Mouse (Mus musculus) forebrain, embryonic 11.5 days (tissue): Measurements from ENCODE around the gene Axin2. TPM values are rescaled to one million over a fixed set of nuclear protein-coding genes. Genes with fewer than 3 reads are reported as not detected.

ENCODE experiments used
- ATAC-seq: fragments of 200-750 bp; cut with Nextera tagmentation; replicated peaks from 2 replicates; pipeline ENCODE4 v1.8.0; 2017; ENCODE audit warnings: moderate TSS enrichment; ENCODE audit not compliant: low FRiP score
- DNase-seq: peaks from one replicate; pipeline ENCODE4 v3.0.0-alpha.2; 2017; ENCODE audit warnings: low spot score
- H3K27ac ChIP-seq: fragments of 300-500 bp; sonication (generic); 2 replicates; pipeline ENCODE4 v1.5.1; 2014; ENCODE audit warnings: low read depth, low read length
- H3K27me3 ChIP-seq: fragments of 300-500 bp; sonication (generic); 2 replicates; pipeline ENCODE4 v1.6.1; 2014; ENCODE audit warnings: mild to moderate bottlenecking, low read length, mixed read lengths; ENCODE audit not compliant: control insufficient read depth, insufficient read depth
- H3K36me3 ChIP-seq: fragments of 300-500 bp; sonication (generic); 2 replicates; pipeline ENCODE4 v1.6.1; 2014; ENCODE audit warnings: mild to moderate bottlenecking, low read length, moderate library complexity, mixed read lengths; ENCODE audit not compliant: control insufficient read depth, insufficient read depth
- H3K4me1 ChIP-seq: fragments of 300-500 bp; sonication (generic); replicated peaks from 2 replicates; pipeline ENCODE4 v1.6.1; 2014; ENCODE audit warnings: low read length, mixed read lengths; ENCODE audit not compliant: control insufficient read depth, insufficient read depth
- H3K4me2 ChIP-seq: fragments of 300-500 bp; sonication (generic); 2 replicates; pipeline ENCODE4 v1.6.1; 2014; ENCODE audit warnings: low read depth, mild to moderate bottlenecking, low read length, moderate library complexity, mixed read lengths; ENCODE audit not compliant: severe bottlenecking
- H3K4me3 ChIP-seq: fragments of 300-500 bp; sonication (generic); 2 replicates; pipeline ENCODE4 v1.5.1; 2014; ENCODE audit warnings: low read depth, low read length
- H3K9ac ChIP-seq: fragments of 300-500 bp; sonication (generic); 2 replicates; pipeline ENCODE4 v1.6.1; 2014; ENCODE audit warnings: low read length
- H3K9me3 ChIP-seq: fragments of 300-500 bp; sonication (generic); 2 replicates; pipeline ENCODE4 v1.6.1; 2016; ENCODE audit warnings: low read length, mixed read lengths; ENCODE audit not compliant: control insufficient read depth
- WGBS: fragments of 180-500 bp; shearing (Covaris S2); extraction: QIAGEN DNeasy Blood & Tissue Kit; methylation state at CpG from one replicate; pipeline ENCODE4 v1.1.7; 2014; 5-methylcytosine and 5-hydroxymethylcytosine counted together
- polyA plus RNA-seq: library from polyadenylated mRNA; unstranded; fragments of >200 nt; fragmentation: Nextera tagmentation; extraction: Ambion mirVana; gene quantifications from 2 replicates; pipeline ENCODE4 v1.2.1, GENCODE M21; 2014

Axin2 gene
- polyA plus RNA-seq, 1 experiment from 2014 or later, result 20.9 TPM

- DNase-seq, result no peak
- Histone ChIP-seq H3K36me3 (no peaks in the 10 kb centered on the region), H3K4me3 (no peak overlapping the region), H3K4me2 (0 out of 2 replicates have a peak overlapping the region, but pooled peaks have one; percentile 15), H3K27ac (no peak overlapping the region), H3K9me3 (no peaks in the 10 kb centered on the region; the same call in 1 of the 2 replicates), H3K9ac (no peak overlapping the region), H3K4me1 (peaks cover 5% of the 10 kb centered on the region; the same call in 1 of the 2 replicates), H3K27me3 (peaks cover 9% of the 10 kb centered on the region)
- no peak for ATAC-seq
- WGBS, result 2% methylated on average over 14 of the region's 14 CpGs
Observed at GRCm38 (mm10) chr11:108910328-108910886, 9.7 kb upstream of the Axin2 start.

DNA sequence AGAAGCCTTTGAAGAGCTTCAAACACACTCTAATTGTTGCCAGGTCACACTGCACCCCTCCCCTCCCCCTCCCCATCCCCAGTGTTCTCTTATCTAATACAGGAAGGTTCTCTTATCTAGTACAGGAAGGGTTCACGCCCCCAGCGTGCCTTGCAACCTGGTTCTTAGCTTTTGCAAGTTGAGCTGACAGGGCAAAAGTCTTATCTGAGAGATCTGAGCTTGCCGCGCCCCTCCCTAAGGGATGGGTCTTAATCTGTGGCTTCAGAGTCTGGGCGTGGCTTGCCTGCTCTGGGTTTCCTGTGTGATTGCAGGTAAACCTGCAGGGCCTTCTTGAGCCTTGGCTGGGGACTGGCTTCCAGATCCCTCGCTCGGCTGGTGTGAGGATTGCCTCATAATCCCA is 9.2 kb upstream of the Axin2 start:
- no peaks in the 10 kb centered on the region; the same call in 1 of the 2 replicates for H3K9me3 ChIP-seq
- no peaks in the 10 kb centered on the region for H3K36me3 ChIP-seq
- H3K27ac ChIP-seq, result no peak overlapping the region
- 21% methylated on average over 7 of the region's 7 CpGs for WGBS
- no peak for DNase-seq
- no peak overlapping the region for H3K9ac ChIP-seq
- no peak for ATAC-seq
- H3K4me1 ChIP-seq, result peaks cover 5% of the 10 kb centered on the region; the same call in 1 of the 2 replicates
- no peak overlapping the region for H3K4me2 ChIP-seq
- H3K27me3 ChIP-seq, result peaks cover 9% of the 10 kb centered on the region
- H3K4me3 ChIP-seq, result no peak overlapping the region

- H3K36me3 ChIP-seq, result no peaks in the 10 kb centered on the region
- no peak for ATAC-seq
- peaks cover 9% of the 10 kb centered on the region for H3K27me3 ChIP-seq
- WGBS, result 96% methylated on average over 12 of the region's 12 CpGs
- no peak overlapping the region for H3K4me2 ChIP-seq
- DNase-seq, result no peak
- H3K9ac ChIP-seq, result no peak overlapping the region
- peaks cover 3% of the 10 kb centered on the region; the same call in 1 of the 2 replicates for H3K9me3 ChIP-seq
- peaks cover 5% of the 10 kb centered on the region; the same call in 1 of the 2 replicates for H3K4me1 ChIP-seq
- no peak overlapping the region for H3K27ac ChIP-seq
- no peak overlapping the region for H3K4me3 ChIP-seq
Observed at GRCm38 (mm10) chr11:108912174-108912573, 8.0 kb upstream of the Axin2 start.

- Histone ChIP-seq H3K27me3 (no peaks in the 10 kb centered on the region), H3K27ac (peak overlapping the region; percentile 59; the same call in 1 of the 2 replicates), H3K4me2 (0 out of 2 replicates have a peak overlapping the region, but pooled peaks have one; percentile 3), H3K4me1 (peaks cover 4% of the 10 kb centered on the region), H3K9me3 (peaks cover 3% of the 10 kb centered on the region; the same call in 1 of the 2 replicates), H3K4me3 (no peak overlapping the region), H3K36me3 (no peaks in the 10 kb centered on the region), H3K9ac (peak overlapping the region; percentile 35; the same call in 1 of the 2 replicates)
- DNase-seq (no peak), ATAC-seq (no peak)
- 8% methylated on average over 12 of the region's 12 CpGs for WGBS
Observed at GRCm38 (mm10) chr11:108917422-108918324, 2.5 kb upstream of the Axin2 start.

- Histone ChIP-seq H3K4me2 (peak overlapping the region; percentile 80), H3K9ac (peak overlapping the region; percentile 95), H3K36me3 (no peaks in the 10 kb centered on the region), H3K27ac (peak overlapping the region; percentile 100), H3K4me3 (peak overlapping the region; percentile 93), H3K4me1 (peaks cover 18% of the 10 kb centered on the region), H3K9me3 (peaks cover 3% of the 10 kb centered on the region; the same call in 1 of the 2 replicates), H3K27me3 (no peaks in the 10 kb centered on the region)
- DNase-seq (peak; percentile 94), ATAC-seq (peak; percentile 87)
- under 1% methylated on average over 85 of the region's 104 CpGs for WGBS
Observed at GRCm38 (mm10) chr11:108920636-108921505, 722 bp downstream of the Axin2 start.

- DNase-seq (peak; percentile 85), ATAC-seq (peak; percentile 34)
- H3K36me3 ChIP-seq, result no peaks in the 10 kb centered on the region
- H3K9me3 ChIP-seq, result peaks cover 3% of the 10 kb centered on the region; the same call in 1 of the 2 replicates
- peak overlapping the region; percentile 100 for H3K27ac ChIP-seq
- no peaks in the 10 kb centered on the region for H3K27me3 ChIP-seq
- WGBS, result under 1% methylated on average over 58 of the region's 62 CpGs
- peak overlapping the region; percentile 95 for H3K9ac ChIP-seq
- peak overlapping the region; percentile 93 for H3K4me3 ChIP-seq
- H3K4me1 ChIP-seq, result peaks cover 25% of the 10 kb centered on the region
- peak overlapping the region; percentile 80 for H3K4me2 ChIP-seq
Observed at GRCm38 (mm10) chr11:108921506-108922455, 1.6 kb downstream of the Axin2 start.

- Histone ChIP-seq H3K9ac (peak overlapping the region; percentile 95), H3K4me2 (peak overlapping the region; percentile 80), H3K9me3 (no peaks in the 10 kb centered on the region), H3K4me1 (peaks cover 34% of the 10 kb centered on the region), H3K27ac (peak overlapping the region; percentile 100), H3K27me3 (no peaks in the 10 kb centered on the region), H3K36me3 (no peaks in the 10 kb centered on the region), H3K4me3 (peak overlapping the region; percentile 93)
- WGBS, result under 1% methylated on average over 32 of the region's 32 CpGs
- no peak for ATAC-seq
- no peak for DNase-seq
Observed at GRCm38 (mm10) chr11:108922511-108923187, 2.5 kb downstream of the Axin2 start.
